Comparison of ENCODE assay signal across 22 mouse cellular contexts in genomic region chr3:60323514-60323913, GRCm38 (mm10).
A peak's percentile ranks its signal among the peaks of the same experiment; 100 is the strongest.
DNase-seq lines count a peak whose midpoint lies in the region; ATAC-seq and TF ChIP-seq lines count a peak whose summit lies in the region.
"Had no signal": no experiment of that assay in that cellular context is flagged by ENCODE, and none has a peak within 500 bp of the region (broad histone marks: within the 10 kb centered on the region; RNA-seq: fewer than 3 reads in every experiment).

No protein-coding gene starts in this region.

- 0 out of 2 replicates have a peak, but pooled peaks have one; percentile 34 for ATAC-seq in intestine, embryonic 16.5 days
- no peak for ATAC-seq in intestine, postnatal 0 days
- ATAC-seq: forebrain, embryonic 13.5 days; forebrain, embryonic 16.5 days had no signal

- no peak overlapping the region for H3K4me3 ChIP-seq in intestine, embryonic 16.5 days (ENCODE audit: low read length)
- H3K4me3 ChIP-seq in intestine, postnatal 0 days (ENCODE audit: low read depth, low read length) = no peak overlapping the region
- H3K4me3 ChIP-seq: forebrain, embryonic 10.5 days; forebrain, embryonic 13.5 days; hindbrain, embryonic 12.5 days; hindbrain, embryonic 15.5 days had no signal

- peaks cover 5% of the 10 kb centered on the region; the same call in 1 of the 2 replicates for H3K4me1 ChIP-seq in intestine, embryonic 16.5 days (ENCODE audit: control insufficient read depth, insufficient read depth, low read length)
- H3K4me1 ChIP-seq in intestine, postnatal 0 days (replicated peaks; ENCODE audit: control insufficient read depth, insufficient read depth, low read length) = no peaks in the 10 kb centered on the region
- H3K4me1 ChIP-seq: forebrain, embryonic 10.5 days; forebrain, embryonic 13.5 days; hindbrain, embryonic 12.5 days; hindbrain, embryonic 15.5 days had no signal

- H3K27ac ChIP-seq in intestine, embryonic 16.5 days (ENCODE audit: low read length) = no peak overlapping the region
- H3K27ac ChIP-seq in intestine, postnatal 0 days (ENCODE audit: low read depth, low read length) = no peak overlapping the region
- H3K27ac ChIP-seq: forebrain, embryonic 10.5 days; forebrain, embryonic 13.5 days; hindbrain, embryonic 12.5 days; hindbrain, embryonic 15.5 days had no signal

- H3K9ac ChIP-seq in intestine, embryonic 16.5 days (ENCODE audit: low read depth, low read length) = no peak overlapping the region
- H3K9ac ChIP-seq in intestine, postnatal 0 days (ENCODE audit: low read depth, low read length) = no peak overlapping the region
- H3K9ac ChIP-seq: forebrain, embryonic 13.5 days; hindbrain, embryonic 12.5 days; hindbrain, embryonic 15.5 days had no signal

- H3K27me3 ChIP-seq in intestine, embryonic 16.5 days (replicated peaks; ENCODE audit: control insufficient read depth, insufficient read depth, low read length) = no peaks in the 10 kb centered on the region
- no peaks in the 10 kb centered on the region for H3K27me3 ChIP-seq in intestine, postnatal 0 days (replicated peaks; ENCODE audit: control insufficient read depth, insufficient read depth, low read length)
- H3K27me3 ChIP-seq: CH12.LX; forebrain, embryonic 13.5 days; hindbrain, embryonic 12.5 days; hindbrain, embryonic 15.5 days had no signal

- no peaks in the 10 kb centered on the region for H3K9me3 ChIP-seq in intestine, embryonic 16.5 days (ENCODE audit: control insufficient read depth, low read length)
- H3K9me3 ChIP-seq in intestine, postnatal 0 days (ENCODE audit: control insufficient read depth) = no peaks in the 10 kb centered on the region
- H3K9me3 ChIP-seq: forebrain, embryonic 10.5 days; forebrain, embryonic 13.5 days; G1E; hindbrain, embryonic 12.5 days; hindbrain, embryonic 15.5 days had no signal

- no peaks in the 10 kb centered on the region for H3K36me3 ChIP-seq in intestine, embryonic 16.5 days (ENCODE audit: control insufficient read depth, insufficient read depth, low read length)
- no peaks in the 10 kb centered on the region for H3K36me3 ChIP-seq in intestine, postnatal 0 days (ENCODE audit: control insufficient read depth, insufficient read depth)
- H3K36me3 ChIP-seq: forebrain, embryonic 10.5 days; G1E; hindbrain, embryonic 12.5 days; hindbrain, embryonic 15.5 days had no signal

- TF ChIP-seq CTCF in intestine, postnatal 0 days (IDR thresholded peaks at IDR 0.05; ENCODE audit: low read depth) = no peak

- DNase-seq in 3T3-L1 (ENCODE audit: low read depth, low spot score) = peak; percentile 43
- peak; percentile 20 for DNase-seq in skeletal muscle tissue, adult 2 months (ENCODE audit: low read depth, low spot score)
- DNase-seq in adrenal gland, postnatal 10 days = no peak
- no peak for DNase-seq in kidney, postnatal 14 days
- DNase-seq: adrenal gland, adult 8-10 months; adrenal gland, postnatal 36 days; B cell, adult 2 months; cerebellum, adult 18-20 months; cerebellum, adult 9-10 months; cerebellum, postnatal 14 days; gastrocnemius, postnatal 14 days; heart, adult 11 months had no signal

- no peak overlapping the region for H3K4me2 ChIP-seq in intestine, embryonic 16.5 days (ENCODE audit: low read depth, low read length)
- H3K4me2 ChIP-seq in intestine, postnatal 0 days (replicated peaks; ENCODE audit: low read depth) = no peak overlapping the region
- H3K4me2 ChIP-seq: forebrain, embryonic 13.5 days; heart, embryonic 11.5 days; hindbrain, embryonic 12.5 days; hindbrain, embryonic 15.5 days had no signal

Comparison
In these comparisons a context has a peak if more than half of its experiments do, and no peak if none do; other contexts are left out.
1. DNase-seq: peak in 3T3-L1 (single experiment) and skeletal muscle tissue, adult 2 months (single experiment); none in adrenal gland, postnatal 10 days (single experiment) and kidney, postnatal 14 days (single experiment).